Mouse (Mus musculus): ENCODE measurements around the gene Zic4.

The Zic4 gene

DNA sequence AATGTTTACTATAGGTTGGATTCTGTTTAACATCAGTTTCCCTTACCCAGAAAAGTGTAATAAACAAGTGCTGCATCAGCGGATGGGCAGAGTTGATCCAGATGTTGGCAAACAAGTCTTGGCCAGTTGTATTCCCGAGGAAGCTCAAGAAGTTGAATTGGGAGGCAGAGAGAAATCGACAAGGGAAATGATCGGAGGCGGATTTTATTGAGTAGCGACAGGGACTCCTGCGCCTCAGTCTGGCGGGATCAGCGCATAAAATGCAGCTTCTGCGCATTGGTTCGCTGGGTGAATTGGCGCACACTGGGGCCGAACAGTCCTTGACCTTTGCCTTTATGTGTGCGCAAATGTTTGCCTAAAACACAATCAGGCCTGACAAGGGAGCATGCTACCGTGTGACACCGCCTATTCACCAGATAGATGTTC lies 43.6 kb downstream of the Zic4 start:
- no peak for DNase-seq

DNA sequence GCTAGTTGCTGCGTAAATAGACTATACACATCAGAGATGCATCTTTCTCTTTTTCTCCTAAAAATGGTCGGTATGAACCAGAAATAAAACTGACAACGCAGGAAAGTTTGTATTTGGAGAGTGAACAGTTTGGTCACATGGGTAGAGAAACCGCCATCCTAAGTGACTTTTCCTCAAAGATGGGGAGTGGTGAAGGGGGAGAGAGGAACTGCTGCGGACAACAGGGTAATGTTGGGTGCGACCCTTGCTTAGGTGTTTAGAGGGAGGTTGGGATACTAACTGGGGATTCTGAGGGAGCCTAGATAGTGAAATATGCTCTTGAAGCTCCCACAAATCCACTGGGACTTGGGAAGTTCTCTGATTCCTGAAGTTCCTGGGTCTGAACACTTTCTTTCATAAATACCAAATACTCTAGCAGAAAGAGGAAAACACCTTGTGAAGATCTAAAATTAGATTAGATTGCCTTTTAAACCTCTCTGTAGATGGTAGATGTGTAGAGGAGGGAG lies 44.1 kb downstream of the Zic4 start:
- DNase-seq, result no peak

DNA sequence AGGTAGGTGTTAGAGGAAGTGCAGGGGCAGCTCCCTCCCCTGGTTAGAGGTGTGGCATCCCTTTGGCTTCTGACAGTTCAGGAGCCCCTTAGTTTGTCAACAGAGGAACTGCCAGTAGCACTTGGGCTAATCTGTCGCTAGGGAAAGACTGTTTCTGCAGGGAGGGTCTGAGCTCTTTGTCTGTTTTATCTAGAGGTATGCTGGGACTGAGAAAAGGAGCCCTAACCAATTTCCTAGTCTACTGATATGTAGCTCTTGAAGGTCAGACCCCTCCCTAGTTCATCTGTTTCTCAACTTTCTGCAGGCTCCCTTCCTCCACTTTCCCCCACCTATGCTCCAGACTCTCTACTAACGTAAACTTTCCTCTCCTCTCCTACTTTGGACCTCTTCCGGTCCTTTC lies 47.6 kb downstream of the Zic4 start:
- no peak for DNase-seq

DNA sequence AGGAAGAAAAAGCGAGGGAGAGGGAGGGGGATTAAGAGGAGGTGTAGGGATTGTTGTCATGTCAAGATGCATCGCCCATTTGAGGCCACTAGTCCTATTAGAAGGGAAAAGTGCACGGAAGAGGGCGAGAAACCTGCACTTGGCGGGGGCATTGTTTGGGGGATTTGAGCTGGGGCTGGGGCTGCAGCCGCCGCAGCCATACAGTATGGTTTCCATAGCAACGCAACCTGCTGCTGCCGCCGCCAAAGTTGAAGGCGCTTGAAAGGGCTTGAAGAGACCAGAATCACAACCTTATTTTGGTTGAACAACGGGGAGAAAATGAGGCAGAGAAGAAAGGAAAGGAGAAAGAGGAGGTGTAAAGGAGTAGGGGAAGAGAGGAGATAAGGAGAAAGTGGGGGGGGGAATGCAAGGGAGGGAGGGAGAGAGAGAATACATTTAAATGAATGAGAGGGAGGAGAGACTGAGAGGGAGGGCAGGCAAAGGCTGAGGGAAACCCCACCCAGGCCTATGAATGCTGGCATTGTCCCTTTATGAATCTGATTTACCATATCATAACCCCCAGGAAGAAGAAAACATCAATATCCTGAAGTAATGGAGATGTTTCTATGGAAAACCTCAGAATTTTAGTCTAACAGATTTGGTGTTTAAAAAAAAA lies 51.9 kb downstream of the Zic4 start:
- no peak for DNase-seq

DNA sequence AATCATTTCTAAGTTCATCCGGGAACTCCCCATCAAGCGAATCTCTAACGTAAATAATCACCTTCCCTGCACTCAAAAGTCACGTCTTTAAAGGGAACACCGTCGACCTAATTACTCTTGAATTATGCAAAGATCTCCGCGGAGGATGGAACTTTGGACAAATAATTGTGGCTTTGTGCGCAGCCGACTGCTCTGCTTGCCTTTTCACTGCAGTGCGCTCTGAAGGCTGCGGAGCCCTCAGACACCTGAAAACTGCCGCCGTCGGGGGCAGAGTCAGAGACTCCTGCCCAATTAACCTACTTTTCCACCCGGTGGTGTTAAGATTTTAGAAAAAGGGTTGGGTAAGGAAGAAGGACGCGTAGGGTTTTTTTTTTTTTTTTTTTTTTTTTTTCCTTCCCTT lies 58.2 kb downstream of the Zic4 start:
- no peak for DNase-seq

Measured in thymus, postnatal 4 days (tissue).